Mouse (Mus musculus) lung, postnatal 0 days (tissue): ENCODE results near the gene Ipo5.

Experiments used
- CTCF ChIP-seq: IDR thresholded peaks from 2 replicates; pipeline ENCODE4 v1.5.1; 2016; ENCODE audit warnings: antibody characterized with exemption, mild to moderate bottlenecking
- EP300 ChIP-seq: IDR thresholded peaks from 2 replicates; pipeline ENCODE4 v1.6.1; 2016; ENCODE audit warnings: antibody characterized with exemption, mild to moderate bottlenecking, control low read depth

DNA sequence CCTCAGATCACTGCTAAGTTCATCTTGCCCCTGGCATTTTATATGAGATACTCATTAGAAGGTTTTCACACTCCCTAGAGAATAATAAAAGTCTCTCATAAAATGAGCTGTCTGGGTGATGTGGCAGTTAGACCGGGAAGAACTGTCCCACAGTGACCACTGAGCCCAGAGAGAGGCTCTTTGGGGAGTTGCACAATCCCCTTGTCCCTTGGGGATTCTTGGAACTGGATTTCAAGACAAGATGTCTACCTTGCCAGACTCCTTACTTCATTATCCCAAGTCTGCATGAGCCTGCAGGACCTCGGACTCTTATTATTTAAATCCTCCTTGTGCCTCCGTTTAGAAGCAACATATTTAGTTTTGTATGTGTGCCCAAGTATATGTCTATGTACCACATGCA is 58.6 kb downstream of the Ipo5 start:
- TF ChIP-seq EP300, result no peak
- no peak for TF ChIP-seq CTCF
